Mouse (Mus musculus): ENCODE results near the gene Rpa1. TPM values are rescaled to one million over a fixed set of nuclear protein-coding genes. Genes with fewer than 3 reads are reported as not detected.
A peak's percentile ranks its signal among the peaks of the same experiment; 100 is the strongest.
"Not testable (repeated sequence)": the region's sequence is repeated elsewhere in the genome, so short reads cannot be mapped to it uniquely, and the experiment has no call there.

The Rpa1 gene
- polyA plus RNA-seq, 2 experiments: 55.3 to 93.2 TPM

DNA sequence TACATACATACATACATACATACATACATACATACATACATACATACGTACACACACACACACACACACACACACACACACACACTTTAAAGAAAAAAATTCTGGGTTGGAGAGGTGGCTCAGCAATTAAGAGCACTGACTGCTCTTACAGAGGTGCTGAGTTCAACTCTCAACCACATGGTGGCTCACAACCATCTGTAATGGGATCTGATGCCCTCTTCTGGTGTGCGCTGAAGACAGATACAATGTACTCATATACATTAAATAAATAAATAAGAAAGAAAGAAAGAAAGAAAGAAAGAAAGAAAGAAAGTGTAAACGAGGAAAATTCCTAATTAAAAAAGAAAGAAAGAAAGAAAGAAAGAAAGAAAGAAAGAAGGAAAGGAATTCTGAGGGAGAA lies 64.3 kb downstream of the Rpa1 start:
- H3K9me3 ChIP-seq (ENCODE audit: control insufficient read depth, low read length); ATAC-seq (ENCODE audit: insufficient read depth); DNase-seq (ENCODE audit: low read depth in 3 of 3, low spot score in 3 of 3); H3K9ac ChIP-seq (replicated peaks); H3K4me3 ChIP-seq (ENCODE audit: insufficient read depth in 1 of 2, low read depth in 2 of 2, low read length in 2 of 2); H3K27ac ChIP-seq; H3K4me2 ChIP-seq (ENCODE audit: low read depth); H3K36me3 ChIP-seq (replicated peaks; ENCODE audit: control insufficient read depth, insufficient read depth, low read depth): not testable (repeated sequence)
- TF ChIP-seq CTCF (IDR thresholded peaks at IDR 0.05; ENCODE audit: low read depth): peak; percentile 33
- peaks cover 13% of the 10 kb centered on the region for H3K27me3 ChIP-seq (ENCODE audit: control insufficient read depth, insufficient read depth, low read length)
- 50% methylated on average over 3 of the region's 3 CpGs for WGBS (ENCODE audit: insufficient replicate concordance)
- peaks cover 18 to 23% of the 10 kb centered on the region in 2 experiments for H3K4me1 ChIP-seq (replicated peaks; ENCODE audit: control insufficient read depth in 2 of 2, insufficient read depth in 2 of 2, low read length in 1 of 2)

- WGBS (ENCODE audit: insufficient replicate concordance): 14% methylated on average over 13 of the region's 13 CpGs
- no peak for TF ChIP-seq CTCF (IDR thresholded peaks at IDR 0.05; ENCODE audit: low read depth)
- no peak for TF ChIP-seq EP300 (IDR thresholded peaks at IDR 0.05; ENCODE audit: low read depth)
- no peak for DNase-seq (ENCODE audit: low read depth in 3 of 3, low spot score in 3 of 3)
- H3K9me3 ChIP-seq (ENCODE audit: control insufficient read depth, low read length): no peaks in the 10 kb centered on the region
- H3K27me3 ChIP-seq (ENCODE audit: control insufficient read depth, insufficient read depth, low read length): peaks cover 13% of the 10 kb centered on the region
- peak overlapping the region; percentile 14 to 16; a peak in 1 of 4 replicates for H3K4me3 ChIP-seq (ENCODE audit: insufficient read depth in 1 of 2, low read depth in 2 of 2, low read length in 2 of 2)
- no peaks in the 10 kb centered on the region for H3K36me3 ChIP-seq (replicated peaks; ENCODE audit: control insufficient read depth, insufficient read depth, low read depth)
- no peak overlapping the region for H3K9ac ChIP-seq (replicated peaks)
- peak overlapping the region; percentile 57 for H3K4me2 ChIP-seq (ENCODE audit: low read depth)
- H3K27ac ChIP-seq: no peak overlapping the region
- peaks cover 18 to 23% of the 10 kb centered on the region in 2 experiments for H3K4me1 ChIP-seq (replicated peaks; ENCODE audit: control insufficient read depth in 2 of 2, insufficient read depth in 2 of 2, low read length in 1 of 2)
- peak; percentile 46; the same call in 1 of the 2 replicates for ATAC-seq (ENCODE audit: insufficient read depth)
These were observed 65.5 kb downstream of the Rpa1 start for GRCm38 (mm10) chr11:75282496-75283120.

- Histone ChIP-seq H3K4me1 (replicated peaks; ENCODE audit: control insufficient read depth in 2 of 2, insufficient read depth in 2 of 2, low read length in 1 of 2) (peaks cover 18 to 23% of the 10 kb centered on the region in 2 experiments), H3K27ac (no peak overlapping the region), H3K9me3 (ENCODE audit: control insufficient read depth, low read length) (no peaks in the 10 kb centered on the region), H3K27me3 (ENCODE audit: control insufficient read depth, insufficient read depth, low read length) (peaks cover 13% of the 10 kb centered on the region), H3K4me2 (ENCODE audit: low read depth) (peak overlapping the region; percentile 57), H3K36me3 (replicated peaks; ENCODE audit: control insufficient read depth, insufficient read depth, low read depth) (no peaks in the 10 kb centered on the region), H3K4me3 (ENCODE audit: insufficient read depth in 1 of 2, low read depth in 2 of 2, low read length in 2 of 2) (no peak overlapping the region; a peak in 1 of 4 replicates), H3K9ac (replicated peaks) (no peak overlapping the region)
- no peak for ATAC-seq (ENCODE audit: insufficient read depth)
- TF ChIP-seq CTCF (IDR thresholded peaks at IDR 0.05; ENCODE audit: low read depth) (no peak), EP300 (IDR thresholded peaks at IDR 0.05; ENCODE audit: low read depth) (no peak)
- no peak for DNase-seq (ENCODE audit: low read depth in 3 of 3, low spot score in 3 of 3)
- 27% methylated on average over 29 of the region's 29 CpGs for whole genome bisulfite sequencing (ENCODE audit: insufficient replicate concordance)
These were observed 66.5 kb downstream of the Rpa1 start for GRCm38 (mm10) chr11:75281380-75282256.

- 76% methylated on average over 5 of the region's 5 CpGs for WGBS (ENCODE audit: insufficient replicate concordance)
- H3K4me1 ChIP-seq (replicated peaks; ENCODE audit: control insufficient read depth in 2 of 2, insufficient read depth in 2 of 2, low read length in 1 of 2): peaks cover 18 to 23% of the 10 kb centered on the region in 2 experiments
- no peak for ATAC-seq (ENCODE audit: insufficient read depth)
- H3K9ac ChIP-seq (replicated peaks): no peak overlapping the region
- H3K27me3 ChIP-seq (ENCODE audit: control insufficient read depth, insufficient read depth, low read length): peaks cover 13% of the 10 kb centered on the region
- no peak for DNase-seq (ENCODE audit: low read depth in 3 of 3, low spot score in 3 of 3)
- H3K4me2 ChIP-seq (ENCODE audit: low read depth): no peak overlapping the region
- no peak overlapping the region for H3K27ac ChIP-seq
- H3K36me3 ChIP-seq (replicated peaks; ENCODE audit: control insufficient read depth, insufficient read depth, low read depth): no peaks in the 10 kb centered on the region
- no peaks in the 10 kb centered on the region for H3K9me3 ChIP-seq (ENCODE audit: control insufficient read depth, low read length)
- TF ChIP-seq EP300 (IDR thresholded peaks at IDR 0.05; ENCODE audit: low read depth): no peak
- TF ChIP-seq CTCF (IDR thresholded peaks at IDR 0.05; ENCODE audit: low read depth): no peak
- H3K4me3 ChIP-seq (ENCODE audit: insufficient read depth in 1 of 2, low read depth in 2 of 2, low read length in 2 of 2): no peak overlapping the region
These were observed 67.6 kb downstream of the Rpa1 start for GRCm38 (mm10) chr11:75280435-75281001.

DNA sequence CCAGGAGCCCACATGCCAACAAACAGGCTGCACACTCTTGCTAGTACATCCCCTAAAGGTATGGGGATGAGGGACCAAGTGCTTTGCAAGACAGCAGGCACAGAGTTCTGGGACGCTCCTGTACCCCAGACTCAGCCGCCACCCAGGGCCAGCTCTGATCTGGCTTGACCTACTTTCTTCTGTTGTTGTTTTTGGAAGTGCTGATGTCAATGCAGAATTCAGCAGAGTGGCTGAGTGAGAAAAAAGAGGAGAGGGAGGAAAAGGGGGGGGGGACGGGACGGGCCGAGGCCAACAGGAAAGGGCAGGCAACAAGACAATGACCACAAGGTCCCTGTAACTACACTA lies 68.1 kb downstream of the Rpa1 start:
- DNase-seq (ENCODE audit: low read depth in 3 of 3, low spot score in 3 of 3): no peak
- peaks cover 13% of the 10 kb centered on the region for H3K27me3 ChIP-seq (ENCODE audit: control insufficient read depth, insufficient read depth, low read length)
- no peak for ATAC-seq (ENCODE audit: insufficient read depth)
- H3K36me3 ChIP-seq (replicated peaks; ENCODE audit: control insufficient read depth, insufficient read depth, low read depth): no peaks in the 10 kb centered on the region
- WGBS (ENCODE audit: insufficient replicate concordance): 69% methylated on average over 5 of the region's 5 CpGs
- no peaks in the 10 kb centered on the region for H3K9me3 ChIP-seq (ENCODE audit: control insufficient read depth, low read length)
- H3K4me3 ChIP-seq (ENCODE audit: insufficient read depth in 1 of 2, low read depth in 2 of 2, low read length in 2 of 2): no peak overlapping the region
- no peak overlapping the region for H3K4me2 ChIP-seq (ENCODE audit: low read depth)
- no peak overlapping the region for H3K9ac ChIP-seq (replicated peaks)
- TF ChIP-seq CTCF (IDR thresholded peaks at IDR 0.05; ENCODE audit: low read depth): no peak
- TF ChIP-seq EP300 (IDR thresholded peaks at IDR 0.05; ENCODE audit: low read depth): no peak
- peaks cover 18 to 23% of the 10 kb centered on the region in 2 experiments for H3K4me1 ChIP-seq (replicated peaks; ENCODE audit: control insufficient read depth in 2 of 2, insufficient read depth in 2 of 2, low read length in 1 of 2)
- H3K27ac ChIP-seq: no peak overlapping the region

Data from liver, embryonic 14.5 days (tissue).